Mouse (Mus musculus) midbrain, embryonic 10.5 days (tissue): ENCODE data around the gene Tapt1. TPM values are rescaled to one million over a fixed set of nuclear protein-coding genes. Genes with fewer than 3 reads are reported as not detected.

Source experiments
- DNase-seq: peaks from one replicate; pipeline ENCODE4 v3.0.0-alpha.2; 2017; ENCODE audit warnings: low spot score
- H3K27ac ChIP-seq: fragments of 300-500 bp; sonication (generic); replicated peaks from 2 replicates; pipeline ENCODE4 v1.5.1; 2016; ENCODE audit warnings: mild to moderate bottlenecking
- H3K27me3 ChIP-seq: fragments of 300-500 bp; sonication (generic); 2 replicates; pipeline ENCODE4 v1.6.1; 2016; ENCODE audit warnings: low read depth, mild to moderate bottlenecking; ENCODE audit not compliant: poor library complexity, severe bottlenecking
- H3K36me3 ChIP-seq: fragments of 300-500 bp; sonication (generic); 2 replicates; pipeline ENCODE4 v1.6.1; 2016; ENCODE audit warnings: mild to moderate bottlenecking, moderate library complexity
- H3K4me1 ChIP-seq: fragments of 300-500 bp; sonication (generic); 2 replicates; pipeline ENCODE4 v1.6.1; 2016
- H3K4me3 ChIP-seq: fragments of 300-500 bp; sonication (generic); 2 replicates; pipeline ENCODE4 v1.5.1; 2016; ENCODE audit warnings: mild to moderate bottlenecking, moderate library complexity
- H3K9me3 ChIP-seq: fragments of 300-500 bp; sonication (generic); replicated peaks from 2 replicates; pipeline ENCODE4 v1.6.1; 2016; ENCODE audit warnings: mild to moderate bottlenecking
- WGBS: fragments of 180-500 bp; shearing (Covaris S2); methylation state at CpG from one replicate; pipeline ENCODE4 v1.1.7; 2016; 5-methylcytosine and 5-hydroxymethylcytosine counted together
- polyA plus RNA-seq: library from polyadenylated mRNA; unstranded; fragments of >200 nt; fragmentation: Nextera tagmentation; extraction: Ambion mirVana; gene quantifications from 2 replicates; pipeline ENCODE4 v1.2.1, GENCODE M21; 2016

Tapt1 gene
- polyA plus RNA-seq, 1 experiment from 2014 or later: 22.9 TPM

- H3K36me3 ChIP-seq: no peaks in the 10 kb centered on the region
- no peak overlapping the region for H3K4me3 ChIP-seq
- H3K4me1 ChIP-seq: no peaks in the 10 kb centered on the region
- H3K9me3 ChIP-seq: no peaks in the 10 kb centered on the region
- 35% methylated on average over 2 of the region's 2 CpGs for WGBS
- DNase-seq: no peak
- H3K27me3 ChIP-seq: no peaks in the 10 kb centered on the region
- no peak overlapping the region for H3K27ac ChIP-seq
Observed at GRCm38 (mm10) chr5:44165854-44166253, 60.6 kb downstream of the Tapt1 start.

- Histone ChIP-seq H3K9me3 (no peaks in the 10 kb centered on the region), H3K27me3 (no peaks in the 10 kb centered on the region), H3K4me1 (no peaks in the 10 kb centered on the region), H3K36me3 (no peaks in the 10 kb centered on the region), H3K27ac (no peak overlapping the region), H3K4me3 (no peak overlapping the region)
- no peak for DNase-seq
- WGBS: 54% methylated on average over 7 of the region's 7 CpGs
Observed at GRCm38 (mm10) chr5:44164233-44164776, 62.1 kb downstream of the Tapt1 start.

GRCm38 (mm10) chr5:44163318-44163717 lies 63.1 kb downstream of the Tapt1 start:
- DNase-seq: no peak
- H3K36me3 ChIP-seq: no peaks in the 10 kb centered on the region
- no peak overlapping the region for H3K27ac ChIP-seq
- H3K27me3 ChIP-seq: no peaks in the 10 kb centered on the region
- H3K4me1 ChIP-seq: no peaks in the 10 kb centered on the region
- WGBS: 97% methylated on average over 3 of the region's 3 CpGs
- H3K9me3 ChIP-seq: no peaks in the 10 kb centered on the region
- H3K4me3 ChIP-seq: no peak overlapping the region

GRCm38 (mm10) chr5:44162786-44163185 lies 63.6 kb downstream of the Tapt1 start:
- no peak overlapping the region for H3K4me3 ChIP-seq
- H3K9me3 ChIP-seq: no peaks in the 10 kb centered on the region
- no peaks in the 10 kb centered on the region for H3K4me1 ChIP-seq
- no peak overlapping the region for H3K27ac ChIP-seq
- no peaks in the 10 kb centered on the region for H3K27me3 ChIP-seq
- WGBS: 91% methylated on average over 7 of the region's 7 CpGs
- no peaks in the 10 kb centered on the region for H3K36me3 ChIP-seq
- DNase-seq: no peak

DNA sequence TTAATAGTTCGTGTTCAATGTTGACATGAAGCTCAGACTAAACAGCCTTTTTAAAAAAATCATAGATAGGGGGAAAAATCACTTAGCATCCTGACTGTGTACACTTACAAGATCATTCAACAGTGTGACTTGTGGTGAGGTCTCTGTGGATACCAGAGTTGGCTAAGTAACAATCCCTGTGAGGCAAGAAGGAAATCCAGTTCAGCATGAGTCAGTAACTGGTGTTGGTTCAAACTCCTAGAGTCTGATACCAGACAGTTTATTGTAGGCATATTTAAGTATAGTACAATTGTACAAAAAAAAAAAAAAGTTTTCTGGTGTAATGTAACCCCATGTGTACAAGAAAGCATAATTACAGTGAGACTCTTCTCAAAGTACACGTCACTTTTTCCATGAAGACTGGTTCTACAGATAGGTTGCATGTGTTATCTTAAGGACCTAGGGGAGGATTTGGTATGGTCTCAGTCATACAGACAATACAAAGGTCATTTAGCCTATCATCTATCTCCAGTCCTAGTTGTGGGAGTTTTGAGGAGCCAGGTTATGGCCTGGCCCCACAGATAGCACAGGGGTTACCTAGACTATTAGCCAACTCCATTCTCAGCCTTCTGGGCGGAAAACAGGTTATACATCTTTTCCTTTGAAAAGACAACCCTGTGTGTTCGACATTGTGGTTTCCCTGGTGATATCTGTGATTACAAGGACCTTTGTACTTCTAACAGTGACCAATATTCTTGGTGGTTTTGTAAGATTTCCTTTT lies 66.6 kb downstream of the Tapt1 start:
- no peaks in the 10 kb centered on the region for H3K9me3 ChIP-seq
- no peak overlapping the region for H3K27ac ChIP-seq
- H3K4me3 ChIP-seq: no peak overlapping the region
- 86% methylated on average over 4 of the region's 4 CpGs for WGBS
- no peaks in the 10 kb centered on the region for H3K4me1 ChIP-seq
- no peak for DNase-seq
- no peaks in the 10 kb centered on the region for H3K36me3 ChIP-seq
- no peaks in the 10 kb centered on the region for H3K27me3 ChIP-seq

DNA sequence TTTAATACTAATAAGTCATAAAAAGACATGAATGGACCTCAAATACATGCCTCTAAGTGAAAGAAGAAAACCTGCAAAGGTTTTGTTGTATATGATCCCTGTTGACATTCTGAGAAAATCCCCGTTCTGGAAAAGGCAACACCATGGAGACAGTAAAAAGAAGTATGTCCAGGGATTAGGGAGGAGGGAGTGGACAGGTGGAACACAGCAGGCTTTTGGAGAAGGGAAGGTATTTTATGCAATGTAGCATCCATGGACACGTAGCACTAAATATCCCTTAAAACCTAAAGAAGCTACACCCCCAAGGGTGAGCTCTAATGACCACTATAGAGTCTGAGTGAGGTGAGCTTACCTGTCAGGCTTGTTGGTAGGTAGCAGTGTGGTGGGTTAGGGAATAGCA lies 67.2 kb downstream of the Tapt1 start:
- Histone ChIP-seq H3K4me3 (no peak overlapping the region), H3K27me3 (no peaks in the 10 kb centered on the region), H3K36me3 (no peaks in the 10 kb centered on the region), H3K27ac (no peak overlapping the region), H3K4me1 (no peaks in the 10 kb centered on the region), H3K9me3 (no peaks in the 10 kb centered on the region)
- no peak for DNase-seq
- WGBS: 91% methylated on average over 2 of the region's 2 CpGs

- no peaks in the 10 kb centered on the region for H3K9me3 ChIP-seq
- WGBS: 96% methylated on average over 3 of the region's 3 CpGs
- H3K4me3 ChIP-seq: no peak overlapping the region
- no peak for DNase-seq
- H3K27me3 ChIP-seq: no peaks in the 10 kb centered on the region
- no peaks in the 10 kb centered on the region for H3K36me3 ChIP-seq
- H3K4me1 ChIP-seq: no peaks in the 10 kb centered on the region
- no peak overlapping the region for H3K27ac ChIP-seq
Observed at GRCm38 (mm10) chr5:44158458-44158857, 68.0 kb downstream of the Tapt1 start.

- no peak overlapping the region for H3K27ac ChIP-seq
- H3K4me3 ChIP-seq: no peak overlapping the region
- no peaks in the 10 kb centered on the region for H3K4me1 ChIP-seq
- no peaks in the 10 kb centered on the region for H3K9me3 ChIP-seq
- no peaks in the 10 kb centered on the region for H3K27me3 ChIP-seq
- no peaks in the 10 kb centered on the region for H3K36me3 ChIP-seq
- DNase-seq: no peak
- WGBS: 96% methylated on average over 6 of the region's 6 CpGs
Observed at GRCm38 (mm10) chr5:44157760-44158159, 68.7 kb downstream of the Tapt1 start.

DNA sequence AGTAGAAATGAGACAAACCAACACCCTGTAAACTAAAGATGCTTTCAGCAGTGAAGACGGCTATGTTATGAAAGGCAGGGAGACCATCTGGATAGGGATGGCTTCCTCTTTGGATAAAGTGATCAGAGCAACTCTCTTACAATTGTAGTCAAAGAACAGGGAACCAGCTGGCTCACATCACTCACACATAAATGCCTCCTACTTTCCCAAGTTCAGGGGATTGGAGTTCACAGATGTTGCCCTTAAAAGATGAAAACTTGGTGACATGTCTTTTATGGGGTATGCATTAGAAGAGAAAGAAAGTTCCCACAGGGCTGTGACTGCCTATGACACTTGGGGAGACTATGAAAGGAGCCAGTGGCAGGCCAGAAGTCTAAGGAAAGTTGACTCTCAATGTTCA lies 73.4 kb downstream of the Tapt1 start:
- Histone ChIP-seq H3K4me3 (no peak overlapping the region), H3K27me3 (no peaks in the 10 kb centered on the region), H3K4me1 (no peaks in the 10 kb centered on the region), H3K27ac (no peak overlapping the region), H3K36me3 (no peaks in the 10 kb centered on the region), H3K9me3 (0 out of 2 replicates have a peak, but pooled peaks cover 8% of the 10 kb centered on the region)
- DNase-seq: no peak
- WGBS: 85% methylated on average over 1 of the region's 1 CpGs

DNA sequence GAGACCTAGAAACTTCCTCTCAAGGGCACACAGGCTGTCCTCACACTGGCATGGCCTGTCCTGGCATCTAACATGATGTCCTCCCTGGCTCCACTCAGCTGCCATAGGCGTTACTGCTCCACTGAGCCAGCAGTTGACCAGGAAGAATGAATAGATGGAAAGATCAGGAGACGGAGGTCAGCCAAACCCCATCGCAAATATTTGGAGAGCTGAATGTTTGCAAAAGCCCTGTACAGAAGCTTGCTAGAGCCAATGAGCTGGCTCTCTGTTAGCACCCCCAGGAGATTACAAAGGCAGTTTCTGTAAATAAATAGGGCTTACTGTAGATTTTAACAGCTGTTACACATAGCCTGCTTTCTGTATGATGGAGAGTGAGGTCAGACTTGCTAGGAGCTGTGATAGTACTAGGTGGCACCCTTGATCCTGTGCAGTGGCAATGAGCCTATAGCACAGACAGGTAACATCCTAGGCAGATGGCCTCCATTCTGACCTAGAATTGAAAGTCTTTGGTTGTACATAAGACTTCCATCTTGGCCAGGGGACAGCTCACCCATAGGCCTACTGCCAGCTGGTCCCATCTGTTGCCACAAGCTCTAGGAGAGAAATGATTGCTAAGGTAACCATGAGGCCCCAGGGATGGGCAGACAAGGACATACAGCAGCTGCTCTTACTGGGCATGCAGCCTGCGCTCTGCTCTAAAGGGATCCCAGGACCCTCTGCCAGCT lies 74.9 kb downstream of the Tapt1 start:
- H3K27ac ChIP-seq: no peak overlapping the region
- DNase-seq: no peak
- H3K4me3 ChIP-seq: no peak overlapping the region
- no peaks in the 10 kb centered on the region for H3K27me3 ChIP-seq
- no peaks in the 10 kb centered on the region for H3K4me1 ChIP-seq
- 84% methylated on average over 4 of the region's 4 CpGs for WGBS
- H3K9me3 ChIP-seq: 0 out of 2 replicates have a peak, but pooled peaks cover 8% of the 10 kb centered on the region
- H3K36me3 ChIP-seq: no peaks in the 10 kb centered on the region

- no peaks in the 10 kb centered on the region; the same call in 1 of the 2 replicates for H3K27me3 ChIP-seq
- H3K4me3 ChIP-seq: no peak overlapping the region
- H3K4me1 ChIP-seq: peaks cover 5% of the 10 kb centered on the region
- H3K9me3 ChIP-seq: 0 out of 2 replicates have a peak, but pooled peaks cover 8% of the 10 kb centered on the region
- no peak for DNase-seq
- H3K27ac ChIP-seq: no peak overlapping the region
- WGBS: 89% methylated on average over 3 of the region's 3 CpGs
- H3K36me3 ChIP-seq: no peaks in the 10 kb centered on the region
Observed at GRCm38 (mm10) chr5:44147732-44148131, 78.7 kb downstream of the Tapt1 start.

GRCm38 (mm10) chr5:44146437-44147332 lies 79.7 kb downstream of the Tapt1 start:
- Histone ChIP-seq H3K36me3 (no peaks in the 10 kb centered on the region), H3K27me3 (no peaks in the 10 kb centered on the region; the same call in 1 of the 2 replicates), H3K9me3 (0 out of 2 replicates have a peak, but pooled peaks cover 8% of the 10 kb centered on the region), H3K4me3 (no peak overlapping the region), H3K27ac (no peak overlapping the region), H3K4me1 (peaks cover 5% of the 10 kb centered on the region)
- DNase-seq: no peak
- WGBS: 89% methylated on average over 6 of the region's 6 CpGs
